In the genomic region with DNA sequence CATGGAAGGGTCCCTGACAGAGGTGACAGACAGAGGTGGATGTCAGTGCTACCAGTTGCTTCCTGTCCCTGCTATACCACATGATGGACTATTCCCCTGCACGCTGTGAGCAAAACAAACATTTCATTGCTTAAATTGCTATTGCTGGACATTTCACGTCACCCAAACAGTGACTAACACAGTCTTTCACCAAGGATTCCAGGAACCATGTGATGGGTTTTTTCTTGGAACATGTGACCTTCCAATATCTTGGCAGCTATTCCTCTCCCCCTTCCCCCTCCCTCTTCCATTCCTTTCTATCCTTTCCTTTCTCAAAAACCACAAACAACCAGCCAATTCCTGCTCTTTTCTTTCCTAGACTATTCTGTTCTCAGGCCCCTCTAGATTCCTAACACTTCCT, we compare ENCODE assay signal across 38 mouse cellular contexts. TPM values are rescaled to one million over a fixed set of nuclear protein-coding genes. Genes with fewer than 3 reads are reported as not detected.
DNase-seq lines count a peak whose midpoint lies in the region; ATAC-seq and TF ChIP-seq lines count a peak whose summit lies in the region.
"Had no signal": no experiment of that assay in that cellular context is flagged by ENCODE, and none has a peak within 500 bp of the region (broad histone marks: within the 10 kb centered on the region; RNA-seq: fewer than 3 reads in every experiment).

No protein-coding gene starts in this region.

- no peaks in the 10 kb centered on the region for H3K27me3 ChIP-seq in kidney, postnatal 0 days (ENCODE audit: insufficient read depth, low read length)
- H3K27me3 ChIP-seq: liver, embryonic 15.5 days; lung, embryonic 15.5 days had no signal

- ATAC-seq in kidney, postnatal 0 days (replicated peaks; ENCODE audit: low FRiP score, low read depth), result no peak
- ATAC-seq: activated CD4-positive, CD25-positive, alpha-beta regulatory T cell, adult 4 months; forebrain, postnatal 0 days had no signal

- no peaks in the 10 kb centered on the region for H3K36me3 ChIP-seq in kidney, postnatal 0 days (ENCODE audit: insufficient read depth, low read length)
- H3K36me3 ChIP-seq: forebrain, embryonic 10.5 days; heart, embryonic 12.5 days; hindbrain, embryonic 10.5 days; hindbrain, embryonic 15.5 days; liver, embryonic 15.5 days; lung, embryonic 15.5 days had no signal

- H3K4me2 ChIP-seq in kidney, postnatal 0 days (ENCODE audit: low read length), result no peak overlapping the region
- H3K4me2 ChIP-seq: heart, embryonic 12.5 days; hindbrain, embryonic 15.5 days; liver, embryonic 15.5 days; lung, embryonic 15.5 days had no signal

- 42% methylated on average over 2 of the region's 2 CpGs for WGBS in kidney, postnatal 0 days

- no peak overlapping the region for H3K4me3 ChIP-seq in kidney, postnatal 0 days (replicated peaks; ENCODE audit: low read depth, low read length)
- no peak overlapping the region for H3K4me3 ChIP-seq in embryonic fibroblast, embryonic 13.5 days (ENCODE audit: insufficient read depth, low read length)
- H3K4me3 ChIP-seq: forebrain, embryonic 10.5 days; heart, adult 2 months; heart, embryonic 12.5 days; hindbrain, embryonic 10.5 days; hindbrain, embryonic 15.5 days; liver, embryonic 15.5 days; lung, embryonic 15.5 days had no signal

- H3K9me3 ChIP-seq in kidney, postnatal 0 days (replicated peaks; ENCODE audit: low read length), result no peaks in the 10 kb centered on the region
- H3K9me3 ChIP-seq: forebrain, embryonic 10.5 days; heart, embryonic 12.5 days; hindbrain, embryonic 10.5 days; hindbrain, embryonic 15.5 days; liver, embryonic 15.5 days; lung, embryonic 15.5 days had no signal

- TF ChIP-seq POLR2A in embryonic fibroblast, embryonic 13.5 days (IDR thresholded peaks at IDR 0.05; ENCODE audit: low read depth, low read length), result no peak

- H3K4me1 ChIP-seq in kidney, postnatal 0 days (replicated peaks; ENCODE audit: insufficient read depth, low read length), result no peaks in the 10 kb centered on the region
- H3K4me1 ChIP-seq in embryonic fibroblast, embryonic 13.5 days (ENCODE audit: control insufficient read depth, insufficient read depth, low read length), result peaks cover 10% of the 10 kb centered on the region
- H3K4me1 ChIP-seq: heart, embryonic 12.5 days; hindbrain, embryonic 15.5 days; liver, embryonic 15.5 days; lung, embryonic 15.5 days had no signal

- no peak overlapping the region for H3K27ac ChIP-seq in kidney, postnatal 0 days
- peak overlapping the region; percentile 81 for H3K27ac ChIP-seq in embryonic fibroblast, embryonic 13.5 days (ENCODE audit: insufficient read depth, low read length)
- H3K27ac ChIP-seq: forebrain, embryonic 10.5 days; heart, adult 2 months; hindbrain, embryonic 10.5 days; hindbrain, embryonic 15.5 days; liver, embryonic 15.5 days; lung, embryonic 15.5 days had no signal

- no peak for TF ChIP-seq CTCF in kidney, postnatal 0 days (IDR thresholded peaks at IDR 0.05; ENCODE audit: low read depth)
- TF ChIP-seq CTCF in embryonic fibroblast, embryonic 13.5 days (IDR thresholded peaks at IDR 0.05; ENCODE audit: borderline replicate concordance, insufficient read depth, low read length), result no peak

- DNase-seq in adrenal gland, adult 8-10 months, result peak; percentile 21
- DNase-seq in adrenal gland, postnatal 25 days, result no peak
- peak; percentile 24 for DNase-seq in kidney, postnatal 0 days (ENCODE audit: low spot score)
- DNase-seq in kidney, postnatal 25 days, result no peak
- DNase-seq in MN1 (ENCODE audit: low spot score), result peak; percentile 67
- DNase-seq in right cerebral cortex, adult 18-20 months, result no peak
- DNase-seq in layer of hippocampus, adult 9-11 months, result no peak
- DNase-seq: cerebellum, adult 11 months; cerebellum, adult 9-10 months; cerebellum, postnatal 36 days; forebrain, postnatal 0 days; heart, adult 2 months; heart, postnatal 10 days; kidney, adult 18-20 months; kidney, postnatal 10 days; liver; midbrain, embryonic 14.5 days; right cerebral cortex, postnatal 14 days had no signal

- H3K9ac ChIP-seq in kidney, postnatal 0 days (ENCODE audit: low read depth, low read length), result no peak overlapping the region
- H3K9ac ChIP-seq: forebrain, postnatal 0 days; heart, embryonic 12.5 days; hindbrain, embryonic 15.5 days; liver, embryonic 15.5 days; lung, embryonic 15.5 days had no signal

RNA-seq across cellular contexts. Expression of a gene that starts 33.3 kb away (rescaled TPM):
- under 1 TPM in 2 of 4 experiments, not detected in 2; 0.06 to 0.59 TPM for total RNA-seq in adrenal gland, adult 8-10 months (2022)
- total RNA-seq in adrenal gland, postnatal 25 days (2021), result not detected in 2 replicates
- polyA plus RNA-seq in kidney, postnatal 0 days (2015; fragmentation: Nextera tagmentation; extraction: Ambion mirVana), result not detected in 2 replicates
- not detected in 2 replicates for polyA plus RNA-seq in embryonic fibroblast, embryonic 13.5 days (2011; ENCODE audit: insufficient read length, low read depth, missing spikeins)
- total RNA-seq: forebrain, postnatal 0 days; gastrocnemius, adult 8-10 months; gastrocnemius, postnatal 4 days; heart, adult 2 months; heart, postnatal 10 days; layer of hippocampus, postnatal 10 days; left cerebral cortex, adult 18-20 months; left cerebral cortex, postnatal 14 days; MEL; neutrophil, adult 5-6 weeks had no signal
- polyA plus RNA-seq: embryonic facial prominence, embryonic 11.5 days; forebrain, embryonic 10.5 days; heart, adult 2 months; heart, embryonic 12.5 days; hindbrain, embryonic 10.5 days; hindbrain, embryonic 15.5 days; intestine, embryonic 14.5 days; limb, embryonic 11.5 days; midbrain, embryonic 14.5 days; neural tube, embryonic 11.5 days; small intestine, adult 2 months had no signal

Comparison
In these comparisons a context has a peak if more than half of its experiments do, and no peak if none do; other contexts are left out.
1. DNase-seq: peak in adrenal gland, adult 8-10 months (single experiment), kidney, postnatal 0 days (single experiment) and MN1 (single experiment); none in adrenal gland, postnatal 25 days (single experiment), kidney, postnatal 25 days (0 of 2), right cerebral cortex, adult 18-20 months (single experiment) and layer of hippocampus, adult 9-11 months (single experiment).